Mouse (Mus musculus): ENCODE data around the gene Nenf. TPM values are rescaled to one million over a fixed set of nuclear protein-coding genes. Genes with fewer than 3 reads are reported as not detected.

Gene Nenf
- 50.9 and 61.3 TPM in 2 replicates for polyA plus RNA-seq (2016; fragmentation: Nextera tagmentation; extraction: Ambion mirVana)

- Histone ChIP-seq H3K9ac (peak within 1 kb of the TSS; percentile 92), H3K36me3 (replicated peaks) (no peaks in the 10 kb centered on the region), H3K4me3 (replicated peaks) (peak within 1 kb of the TSS; percentile 73), H3K4me2 (peak within 1 kb of the TSS; percentile 84), H3K27me3 (peaks cover 5% of the 10 kb centered on the region; the same call in 1 of the 2 replicates), H3K27ac (peak within 1 kb of the TSS; percentile 50; the same call in 1 of the 2 replicates), H3K4me1 (peaks cover 10% of the 10 kb centered on the region), H3K9me3 (no peaks in the 10 kb centered on the region)
- 1% methylated on average over 53 of the region's 54 CpGs for WGBS
- peak; percentile 92 for ATAC-seq (ENCODE audit: low FRiP score)
Measured at GRCm38 (mm10) chr1:191317591-191318196, at the start of gene Nenf. Gene Nenf, minus strand, starts transcription at chr1:191318194.

DNA sequence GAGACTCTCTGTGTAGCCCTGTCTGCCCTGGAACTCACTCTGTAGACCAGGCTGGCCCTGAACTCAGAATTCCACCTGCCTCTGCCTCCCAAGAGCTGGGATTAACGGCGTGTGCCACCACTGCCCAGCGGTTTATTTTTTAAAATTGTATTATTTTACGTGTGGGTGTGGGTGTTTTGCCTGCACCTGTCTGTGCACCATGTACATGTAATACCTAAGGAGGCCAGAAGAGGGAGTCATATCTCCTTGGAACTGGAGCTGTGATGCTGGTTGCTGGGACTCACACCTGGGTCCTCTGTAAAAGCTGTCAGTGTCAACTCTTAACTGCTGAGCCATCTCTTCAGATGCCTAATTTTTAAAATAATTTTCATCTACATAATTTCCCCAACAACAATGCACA lies 46.5 kb upstream of the Nenf start:
- 71% methylated on average over 4 of the region's 4 CpGs for WGBS
- no peak for ATAC-seq (ENCODE audit: low FRiP score)
- Histone ChIP-seq H3K27ac (no peak overlapping the region), H3K9ac (no peak overlapping the region), H3K9me3 (no peaks in the 10 kb centered on the region), H3K4me2 (no peak overlapping the region), H3K4me3 (replicated peaks) (no peak overlapping the region), H3K27me3 (no peaks in the 10 kb centered on the region), H3K4me1 (no peaks in the 10 kb centered on the region), H3K36me3 (replicated peaks) (peaks cover 9% of the 10 kb centered on the region; the same call in 1 of the 2 replicates)

DNA sequence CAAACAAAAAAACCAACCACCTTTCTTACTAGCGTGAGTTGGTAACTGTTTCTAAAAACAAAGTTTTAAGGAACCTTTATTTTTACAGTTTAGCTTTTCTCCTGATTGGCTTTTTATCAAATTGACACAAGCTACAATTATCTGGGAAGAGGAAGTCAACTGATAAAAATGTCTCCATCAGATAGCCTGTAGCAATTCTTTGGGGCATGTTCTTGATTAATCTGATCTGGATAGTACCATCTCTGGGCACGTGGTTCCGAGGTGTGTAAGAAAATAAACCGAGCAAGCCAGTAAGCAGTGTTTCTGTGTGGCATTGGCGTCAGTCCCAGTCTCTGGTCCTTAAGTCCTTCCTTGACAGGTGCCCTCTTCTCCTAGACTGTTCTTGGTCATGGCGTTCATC lies 44.4 kb upstream of the Nenf start:
- Histone ChIP-seq H3K4me2 (no peak overlapping the region), H3K27me3 (no peaks in the 10 kb centered on the region), H3K4me3 (replicated peaks) (no peak overlapping the region), H3K4me1 (no peaks in the 10 kb centered on the region), H3K9ac (no peak overlapping the region), H3K27ac (no peak overlapping the region), H3K9me3 (no peaks in the 10 kb centered on the region), H3K36me3 (replicated peaks) (peaks cover 23% of the 10 kb centered on the region; the same call in 1 of the 2 replicates)
- no peak for ATAC-seq (ENCODE audit: low FRiP score)
- WGBS: 97% methylated on average over 6 of the region's 6 CpGs

DNA sequence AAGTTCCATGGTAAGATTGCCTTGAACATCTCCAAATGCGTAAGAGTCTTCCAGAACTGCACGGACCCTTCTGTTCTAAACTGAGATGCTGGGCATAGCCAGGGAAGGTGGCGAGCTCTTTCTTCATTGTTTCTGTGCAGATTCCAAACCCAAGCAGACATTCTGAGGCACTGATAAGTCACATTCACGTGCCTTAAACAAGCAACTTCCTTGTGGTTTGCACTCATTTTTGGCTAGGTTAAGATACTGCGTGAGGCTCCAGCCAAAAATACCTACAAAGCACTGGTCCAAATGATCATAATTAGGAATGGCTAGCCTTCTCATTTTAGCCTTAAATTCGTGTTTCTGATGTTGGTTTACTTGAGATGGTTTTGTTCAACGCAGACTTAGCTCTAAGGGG lies 41.5 kb upstream of the Nenf start:
- Histone ChIP-seq H3K27me3 (no peaks in the 10 kb centered on the region), H3K27ac (no peak overlapping the region), H3K36me3 (replicated peaks) (peaks cover 36% of the 10 kb centered on the region), H3K4me3 (replicated peaks) (no peak overlapping the region), H3K9ac (no peak overlapping the region), H3K9me3 (no peaks in the 10 kb centered on the region), H3K4me2 (no peak overlapping the region), H3K4me1 (no peaks in the 10 kb centered on the region)
- WGBS: 88% methylated on average over 7 of the region's 7 CpGs
- no peak for ATAC-seq (ENCODE audit: low FRiP score)

DNA sequence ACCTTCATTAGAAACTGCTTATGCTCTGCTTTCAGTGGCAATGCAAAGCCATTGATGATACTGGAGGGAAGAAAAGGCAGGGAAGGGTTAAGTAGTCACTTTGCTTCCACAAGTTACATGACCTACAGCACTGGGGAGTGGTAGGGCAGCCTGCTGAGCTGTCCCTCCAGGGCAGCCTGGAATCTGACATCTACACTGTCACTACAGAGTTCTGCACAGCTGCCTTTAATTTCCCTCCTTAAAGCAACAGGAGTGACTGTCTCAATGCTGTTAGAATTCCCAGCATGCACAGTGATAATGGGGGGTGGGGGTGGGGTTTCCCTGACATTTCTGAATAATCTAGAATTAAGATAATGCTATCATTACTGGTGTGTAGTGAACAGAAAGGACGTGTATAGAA lies 38.9 kb upstream of the Nenf start:
- no peak overlapping the region for H3K9ac ChIP-seq
- H3K4me3 ChIP-seq (replicated peaks): no peak overlapping the region
- H3K4me1 ChIP-seq: no peaks in the 10 kb centered on the region; the same call in 1 of the 2 replicates
- no peak for ATAC-seq (ENCODE audit: low FRiP score)
- no peak overlapping the region; the same call in 1 of the 2 replicates for H3K27ac ChIP-seq
- H3K27me3 ChIP-seq: no peaks in the 10 kb centered on the region
- no peak overlapping the region for H3K4me2 ChIP-seq
- peaks cover 46% of the 10 kb centered on the region for H3K36me3 ChIP-seq (replicated peaks)
- WGBS: 67% methylated on average over 1 of the region's 1 CpGs
- H3K9me3 ChIP-seq: no peaks in the 10 kb centered on the region

DNA sequence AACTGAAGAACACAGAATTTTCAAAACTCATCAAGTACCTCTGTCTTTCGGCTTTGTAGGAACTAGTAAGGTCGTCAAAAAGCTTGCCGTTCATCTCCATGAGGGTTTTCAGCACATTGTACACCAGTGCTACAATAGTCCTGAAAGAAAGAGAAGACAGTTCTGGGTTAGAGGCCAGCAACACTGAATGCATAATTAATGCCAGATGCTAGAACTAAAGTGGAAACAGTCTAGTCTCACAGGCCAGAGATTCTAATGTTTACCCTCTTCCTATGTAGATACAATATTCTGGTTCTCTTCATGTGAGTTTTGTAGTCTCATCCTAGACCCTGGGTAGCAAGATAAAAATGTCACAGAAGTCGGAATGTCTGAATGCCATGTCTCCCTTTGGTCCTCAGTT lies 35.8 kb upstream of the Nenf start:
- H3K9ac ChIP-seq: no peak overlapping the region
- no peak overlapping the region for H3K27ac ChIP-seq
- H3K9me3 ChIP-seq: no peaks in the 10 kb centered on the region
- H3K4me1 ChIP-seq: no peaks in the 10 kb centered on the region; the same call in 1 of the 2 replicates
- H3K36me3 ChIP-seq (replicated peaks): peaks cover 61% of the 10 kb centered on the region
- no peak overlapping the region for H3K4me2 ChIP-seq
- H3K27me3 ChIP-seq: no peaks in the 10 kb centered on the region
- 81% methylated on average over 4 of the region's 4 CpGs for WGBS
- H3K4me3 ChIP-seq (replicated peaks): no peak overlapping the region
- ATAC-seq (ENCODE audit: low FRiP score): no peak

GRCm38 (mm10) chr1:191352786-191353488 lies 34.9 kb upstream of the Nenf start:
- Histone ChIP-seq H3K4me3 (replicated peaks) (no peak overlapping the region), H3K27me3 (no peaks in the 10 kb centered on the region), H3K4me1 (no peaks in the 10 kb centered on the region; the same call in 1 of the 2 replicates), H3K9ac (no peak overlapping the region), H3K36me3 (replicated peaks) (peaks cover 59% of the 10 kb centered on the region), H3K9me3 (no peaks in the 10 kb centered on the region), H3K4me2 (no peak overlapping the region), H3K27ac (no peak overlapping the region)
- WGBS: 67% methylated on average over 14 of the region's 14 CpGs
- no peak for ATAC-seq (ENCODE audit: low FRiP score)

- H3K36me3 ChIP-seq (replicated peaks): peaks cover 70% of the 10 kb centered on the region
- no peaks in the 10 kb centered on the region; the same call in 1 of the 2 replicates for H3K4me1 ChIP-seq
- H3K27ac ChIP-seq: no peak overlapping the region
- H3K4me2 ChIP-seq: no peak overlapping the region
- H3K27me3 ChIP-seq: no peaks in the 10 kb centered on the region
- no peaks in the 10 kb centered on the region for H3K9me3 ChIP-seq
- no peak for ATAC-seq (ENCODE audit: low FRiP score)
- H3K9ac ChIP-seq: no peak overlapping the region
- H3K4me3 ChIP-seq (replicated peaks): no peak overlapping the region
- WGBS: 93% methylated on average over 5 of the region's 5 CpGs
Measured at GRCm38 (mm10) chr1:191350355-191350754, 32.4 kb upstream of the Nenf start.

DNA sequence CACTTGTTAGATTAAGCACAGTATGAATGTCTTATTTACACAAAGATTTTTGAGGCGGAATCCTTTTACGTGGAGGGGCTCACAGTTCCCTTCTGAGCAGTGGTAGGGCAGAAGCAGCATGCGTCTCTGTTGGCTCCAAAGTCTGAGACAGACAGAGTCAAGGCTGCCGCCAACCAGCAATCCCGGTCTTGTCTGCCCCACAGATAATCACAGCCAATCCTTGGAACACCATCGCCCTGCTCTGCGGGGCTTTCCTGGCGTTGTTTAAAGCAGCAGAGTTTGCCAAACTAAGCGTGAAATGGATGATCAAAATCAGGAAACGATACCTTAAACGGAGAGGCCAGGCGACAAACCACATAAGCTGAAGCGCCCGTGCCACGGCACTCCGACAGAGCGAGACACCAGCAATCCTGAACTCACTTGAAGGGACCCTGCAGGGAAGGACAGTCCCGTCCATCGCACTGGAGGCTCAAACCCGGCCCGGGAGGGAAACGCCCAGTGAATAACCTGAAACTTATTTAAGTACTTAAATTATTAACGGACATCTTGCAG lies 31.6 kb upstream of the Nenf start:
- Histone ChIP-seq H3K4me2 (no peak overlapping the region), H3K9ac (no peak overlapping the region), H3K4me1 (no peaks in the 10 kb centered on the region; the same call in 1 of the 2 replicates), H3K36me3 (replicated peaks) (peaks cover 73% of the 10 kb centered on the region), H3K4me3 (replicated peaks) (no peak overlapping the region), H3K27me3 (no peaks in the 10 kb centered on the region), H3K27ac (no peak overlapping the region), H3K9me3 (no peaks in the 10 kb centered on the region)
- ATAC-seq (ENCODE audit: low FRiP score): no peak
- WGBS: 86% methylated on average over 23 of the region's 23 CpGs

- no peak overlapping the region for H3K4me3 ChIP-seq (replicated peaks)
- ATAC-seq (ENCODE audit: low FRiP score): no peak
- 74% methylated on average over 5 of the region's 5 CpGs for WGBS
- H3K9me3 ChIP-seq: no peaks in the 10 kb centered on the region
- H3K27ac ChIP-seq: no peak overlapping the region
- H3K9ac ChIP-seq: no peak overlapping the region
- H3K4me1 ChIP-seq: no peaks in the 10 kb centered on the region; the same call in 1 of the 2 replicates
- H3K36me3 ChIP-seq (replicated peaks): peaks cover 72% of the 10 kb centered on the region
- no peak overlapping the region for H3K4me2 ChIP-seq
- H3K27me3 ChIP-seq: no peaks in the 10 kb centered on the region
Measured at GRCm38 (mm10) chr1:191348996-191349395, 31.0 kb upstream of the Nenf start.

DNA sequence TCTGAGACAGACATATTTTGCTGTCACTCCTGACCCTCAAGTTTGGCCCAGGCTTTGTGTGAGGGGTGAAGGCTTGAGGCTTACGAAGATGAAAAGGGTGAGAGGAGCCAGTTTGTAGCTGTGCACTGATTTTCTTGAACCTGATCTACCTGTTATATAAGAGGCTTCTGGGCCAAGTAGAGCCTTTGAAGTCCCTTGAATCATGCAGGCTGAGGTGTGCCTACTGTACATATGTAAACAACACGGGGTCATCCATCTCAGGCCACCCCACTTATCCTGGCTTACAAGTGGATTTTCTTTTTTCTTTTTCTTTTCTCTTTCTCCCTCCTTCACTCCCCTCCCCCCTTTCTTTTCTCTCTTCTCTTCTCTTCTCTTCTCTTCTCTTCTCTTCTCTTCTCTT lies 30.6 kb upstream of the Nenf start:
- no peak overlapping the region for H3K4me3 ChIP-seq (replicated peaks)
- no peak overlapping the region for H3K9ac ChIP-seq
- no peaks in the 10 kb centered on the region for H3K9me3 ChIP-seq
- H3K27ac ChIP-seq: no peak overlapping the region
- no peaks in the 10 kb centered on the region for H3K27me3 ChIP-seq
- peaks cover 72% of the 10 kb centered on the region for H3K36me3 ChIP-seq (replicated peaks)
- ATAC-seq (ENCODE audit: low FRiP score): no peak
- H3K4me2 ChIP-seq: no peak overlapping the region
- 88% methylated on average over 2 of the region's 2 CpGs for WGBS
- H3K4me1 ChIP-seq: no peaks in the 10 kb centered on the region; the same call in 1 of the 2 replicates

GRCm38 (mm10) chr1:191347602-191348001 lies 29.6 kb upstream of the Nenf start:
- 94% methylated on average over 8 of the region's 8 CpGs for WGBS
- H3K9ac ChIP-seq: no peak overlapping the region
- H3K4me2 ChIP-seq: no peak overlapping the region
- H3K36me3 ChIP-seq (replicated peaks): peaks cover 80% of the 10 kb centered on the region
- no peaks in the 10 kb centered on the region for H3K27me3 ChIP-seq
- ATAC-seq (ENCODE audit: low FRiP score): no peak
- no peaks in the 10 kb centered on the region for H3K9me3 ChIP-seq
- no peaks in the 10 kb centered on the region for H3K4me1 ChIP-seq
- no peak overlapping the region for H3K4me3 ChIP-seq (replicated peaks)
- H3K27ac ChIP-seq: no peak overlapping the region
